Mouse (Mus musculus): Measurements from ENCODE around the gene Cers6. TPM values are rescaled to one million over a fixed set of nuclear protein-coding genes. Genes with fewer than 3 reads are reported as not detected.

The Cers6 gene
- polyA plus RNA-seq, 1 experiment from 2014 or later, result 8.2 TPM

GRCm38 (mm10) chr2:69086505-69087260, 225.4 kb downstream of the Cers6 start:
- no peaks in the 10 kb centered on the region for H3K4me1 ChIP-seq (ENCODE audit: insufficient read depth)
- no peak overlapping the region for H3K4me2 ChIP-seq (ENCODE audit: low read depth, low read length)
- WGBS (ENCODE audit: insufficient replicate concordance), result 83% methylated on average over 8 of the region's 8 CpGs
- ATAC-seq (no peak), DNase-seq (no peak)
- no peak overlapping the region for H3K9ac ChIP-seq (replicated peaks)
- peaks cover 12% of the 10 kb centered on the region; the same call in 1 of the 2 replicates for H3K36me3 ChIP-seq (replicated peaks; ENCODE audit: insufficient read depth, low read length)
- H3K27me3 ChIP-seq (ENCODE audit: insufficient read depth, low read length), result no peaks in the 10 kb centered on the region
- no peaks in the 10 kb centered on the region for H3K9me3 ChIP-seq (ENCODE audit: low read length)
- no peak for TF ChIP-seq CTCF (IDR thresholded peaks at IDR 0.05; ENCODE audit: low read depth)
- no peak for TF ChIP-seq EP300 (IDR thresholded peaks at IDR 0.05; ENCODE audit: low read depth)
- H3K4me3 ChIP-seq (ENCODE audit: low read depth, low read length), result no peak overlapping the region
- no peak overlapping the region for H3K27ac ChIP-seq (ENCODE audit: low read depth)

- ATAC-seq, result no peak
- TF ChIP-seq EP300 (IDR thresholded peaks at IDR 0.05; ENCODE audit: low read depth), result no peak
- TF ChIP-seq CTCF (IDR thresholded peaks at IDR 0.05; ENCODE audit: low read depth), result no peak
Observed at GRCm38 (mm10) chr2:69095836-69096235, 234.6 kb downstream of the Cers6 start.

GRCm38 (mm10) chr2:69096821-69097220, 235.6 kb downstream of the Cers6 start:
- no peak overlapping the region for H3K4me3 ChIP-seq (ENCODE audit: low read depth, low read length)
- no peaks in the 10 kb centered on the region for H3K27me3 ChIP-seq (ENCODE audit: insufficient read depth, low read length)
- WGBS (ENCODE audit: insufficient replicate concordance), result 82% methylated on average over 4 of the region's 4 CpGs
- no peak overlapping the region for H3K4me2 ChIP-seq (ENCODE audit: low read depth, low read length)
- no peak for DNase-seq
- TF ChIP-seq EP300 (IDR thresholded peaks at IDR 0.05; ENCODE audit: low read depth) (no peak), CTCF (IDR thresholded peaks at IDR 0.05; ENCODE audit: low read depth) (no peak)
- no peak overlapping the region for H3K9ac ChIP-seq (replicated peaks)
- ATAC-seq, result no peak
- no peaks in the 10 kb centered on the region for H3K4me1 ChIP-seq (ENCODE audit: insufficient read depth)
- no peaks in the 10 kb centered on the region for H3K9me3 ChIP-seq (ENCODE audit: low read length)
- no peak overlapping the region for H3K27ac ChIP-seq (ENCODE audit: low read depth)
- H3K36me3 ChIP-seq (replicated peaks; ENCODE audit: insufficient read depth, low read length), result 0 out of 2 replicates have a peak, but pooled peaks cover 2% of the 10 kb centered on the region

More at GRCm38 (mm10) chr2:69095836-69096235, 234.6 kb downstream of the Cers6 start:
- no peaks in the 10 kb centered on the region for H3K9me3 ChIP-seq (ENCODE audit: low read length)
- H3K27me3 ChIP-seq (ENCODE audit: insufficient read depth, low read length), result no peaks in the 10 kb centered on the region
- no peak overlapping the region for H3K4me2 ChIP-seq (ENCODE audit: low read depth, low read length)
- no peak for DNase-seq
- no peak overlapping the region for H3K27ac ChIP-seq (ENCODE audit: low read depth)
- no peak overlapping the region for H3K9ac ChIP-seq (replicated peaks)
- H3K36me3 ChIP-seq (replicated peaks; ENCODE audit: insufficient read depth, low read length), result 0 out of 2 replicates have a peak, but pooled peaks cover 2% of the 10 kb centered on the region
- no peak overlapping the region for H3K4me3 ChIP-seq (ENCODE audit: low read depth, low read length)
- no peaks in the 10 kb centered on the region for H3K4me1 ChIP-seq (ENCODE audit: insufficient read depth)

- Histone ChIP-seq H3K9ac (replicated peaks) (no peak overlapping the region), H3K4me2 (ENCODE audit: low read depth, low read length) (no peak overlapping the region), H3K9me3 (ENCODE audit: low read length) (no peaks in the 10 kb centered on the region), H3K4me3 (ENCODE audit: low read depth, low read length) (no peak overlapping the region), H3K36me3 (replicated peaks; ENCODE audit: insufficient read depth, low read length) (0 out of 2 replicates have a peak, but pooled peaks cover 2% of the 10 kb centered on the region), H3K4me1 (ENCODE audit: insufficient read depth) (no peaks in the 10 kb centered on the region), H3K27ac (ENCODE audit: low read depth) (no peak overlapping the region), H3K27me3 (ENCODE audit: insufficient read depth, low read length) (no peaks in the 10 kb centered on the region)
- 82% methylated on average over 2 of the region's 2 CpGs for WGBS (ENCODE audit: insufficient replicate concordance)
- TF ChIP-seq CTCF (IDR thresholded peaks at IDR 0.05; ENCODE audit: low read depth) (no peak), EP300 (IDR thresholded peaks at IDR 0.05; ENCODE audit: low read depth) (no peak)
- no peak for ATAC-seq
- no peak for DNase-seq
Observed at GRCm38 (mm10) chr2:69097526-69097925, 236.3 kb downstream of the Cers6 start.

GRCm38 (mm10) chr2:69098701-69099100, 237.5 kb downstream of the Cers6 start:
- ATAC-seq (no peak), DNase-seq (no peak)
- no peaks in the 10 kb centered on the region for H3K27me3 ChIP-seq (ENCODE audit: insufficient read depth, low read length)
- H3K27ac ChIP-seq (ENCODE audit: low read depth), result no peak overlapping the region
- H3K9me3 ChIP-seq (ENCODE audit: low read length), result no peaks in the 10 kb centered on the region
- H3K36me3 ChIP-seq (replicated peaks; ENCODE audit: insufficient read depth, low read length), result 0 out of 2 replicates have a peak, but pooled peaks cover 2% of the 10 kb centered on the region
- no peaks in the 10 kb centered on the region for H3K4me1 ChIP-seq (ENCODE audit: insufficient read depth)
- 83% methylated on average over 3 of the region's 3 CpGs for WGBS (ENCODE audit: insufficient replicate concordance)
- no peak overlapping the region for H3K9ac ChIP-seq (replicated peaks)
- TF ChIP-seq EP300 (IDR thresholded peaks at IDR 0.05; ENCODE audit: low read depth), result no peak
- H3K4me3 ChIP-seq (ENCODE audit: low read depth, low read length), result no peak overlapping the region
- no peak overlapping the region for H3K4me2 ChIP-seq (ENCODE audit: low read depth, low read length)

- TF ChIP-seq CTCF (IDR thresholded peaks at IDR 0.05; ENCODE audit: low read depth) (no peak), EP300 (IDR thresholded peaks at IDR 0.05; ENCODE audit: low read depth) (no peak)
- Histone ChIP-seq H3K27me3 (ENCODE audit: insufficient read depth, low read length) (no peaks in the 10 kb centered on the region), H3K4me2 (ENCODE audit: low read depth, low read length) (no peak overlapping the region), H3K9ac (replicated peaks) (no peak overlapping the region), H3K9me3 (ENCODE audit: low read length) (no peaks in the 10 kb centered on the region), H3K27ac (ENCODE audit: low read depth) (no peak overlapping the region), H3K4me1 (ENCODE audit: insufficient read depth) (no peaks in the 10 kb centered on the region), H3K36me3 (replicated peaks; ENCODE audit: insufficient read depth, low read length) (0 out of 2 replicates have a peak, but pooled peaks cover 2% of the 10 kb centered on the region), H3K4me3 (ENCODE audit: low read depth, low read length) (no peak overlapping the region)
- no peak for DNase-seq
- ATAC-seq, result no peak
- 78% methylated on average over 7 of the region's 7 CpGs for WGBS (ENCODE audit: insufficient replicate concordance)
Observed at GRCm38 (mm10) chr2:69099147-69099546, 237.9 kb downstream of the Cers6 start.
